Mouse (Mus musculus) kidney, adult 2 months (tissue): Measurements from ENCODE around the gene Tcf25.

Experiments
- CTCF ChIP-seq: fragments of 200-500 bp; conservative IDR thresholded peaks from 2 replicates; pipeline ENCODE4 v1.5.1; 2011; ENCODE audit warnings: low read depth, mild to moderate bottlenecking, control low read depth, low read length, moderate library complexity, mixed read lengths; ENCODE audit not compliant: insufficient read depth, insufficient read length
- POLR2A ChIP-seq: fragments of 200-500 bp; IDR thresholded peaks from one replicate; pipeline ENCODE4 v1.6.1; 2011; ENCODE audit warnings: low read depth, low read length, control low read depth

DNA sequence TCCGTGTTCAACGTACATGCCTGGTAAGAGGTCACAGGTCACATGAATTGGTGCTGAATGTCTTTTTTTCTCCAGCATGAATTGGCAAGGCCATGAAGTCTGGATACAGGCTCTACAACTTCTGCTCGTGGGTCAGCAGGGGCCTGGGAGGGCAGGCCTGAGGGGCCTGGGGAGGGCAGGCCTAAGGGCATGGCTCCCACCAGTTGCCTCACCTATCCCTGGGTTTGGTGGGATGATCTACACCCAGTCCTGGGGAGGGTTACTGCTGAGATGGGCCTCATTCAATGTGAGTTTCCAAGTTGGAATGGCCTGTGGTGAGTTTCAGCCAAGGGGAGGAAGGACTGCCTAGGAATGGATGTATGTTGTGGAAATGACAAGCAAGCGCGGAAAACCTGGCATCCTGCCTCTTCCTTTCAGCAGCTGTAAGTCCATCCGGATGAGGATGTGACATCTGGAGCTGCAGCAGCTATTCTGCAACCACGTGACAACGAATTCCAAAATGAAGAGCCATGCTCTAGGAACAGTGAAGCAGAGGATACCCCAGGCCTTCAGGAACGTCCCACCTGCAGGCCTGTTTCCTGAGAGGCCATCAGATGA lies 29.3 kb downstream of the Tcf25 start:
- no peak for TF ChIP-seq CTCF
- TF ChIP-seq POLR2A, result no peak
